Mouse (Mus musculus): Measurements from ENCODE around the gene Cckar. TPM values are rescaled to one million over a fixed set of nuclear protein-coding genes. Genes with fewer than 3 reads are reported as not detected.
A peak's percentile ranks its signal among the peaks of the same experiment; 100 is the strongest.

Cckar gene
- polyA plus RNA-seq (2016; fragmentation: Nextera tagmentation; extraction: Ambion mirVana) = 2.6 and 5.4 TPM in 2 replicates

GRCm38 (mm10) chr5:53707235-53708177, at the start of gene Cckar:
TSS of gene Cckar (minus strand) at chr5:53707705.
- peak; percentile 88 for ATAC-seq (ENCODE audit: low FRiP score)
- H3K4me1 ChIP-seq = peaks cover 16% of the 10 kb centered on the region
- H3K4me2 ChIP-seq (replicated peaks) = peak within 1 kb of the TSS; percentile 24; the same call in 1 of the 2 replicates
- no peaks in the 10 kb centered on the region for H3K36me3 ChIP-seq
- no peak within 1 kb of the TSS for H3K4me3 ChIP-seq
- H3K9ac ChIP-seq = no peak within 1 kb of the TSS
- H3K27me3 ChIP-seq = no peaks in the 10 kb centered on the region
- H3K9me3 ChIP-seq (replicated peaks) = no peaks in the 10 kb centered on the region
- H3K27ac ChIP-seq = peak within 1 kb of the TSS; percentile 30; the same call in 1 of the 2 replicates
- 29% methylated on average over 11 of the region's 11 CpGs for WGBS

DNA sequence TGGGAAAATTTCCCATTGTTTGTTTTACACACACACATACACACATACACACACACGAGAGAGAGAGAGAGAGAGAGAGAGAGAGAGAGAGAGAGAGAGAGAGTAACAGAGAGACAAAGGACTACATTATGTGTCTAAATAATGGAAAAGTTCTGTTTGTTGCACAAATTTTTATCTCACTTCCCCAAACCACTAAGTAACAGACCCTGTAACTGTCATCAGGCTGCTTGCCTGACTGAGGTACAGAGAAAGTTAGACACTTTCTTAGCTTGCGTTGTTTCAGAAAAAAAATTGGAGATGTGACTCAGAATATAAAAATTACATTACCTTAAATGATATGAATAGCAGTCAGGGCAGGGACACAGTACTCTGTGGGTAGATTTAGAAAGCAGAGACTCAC, 36.6 kb upstream of the Cckar start:
- Histone ChIP-seq H3K9ac (no peak overlapping the region), H3K27ac (no peak overlapping the region), H3K27me3 (no peaks in the 10 kb centered on the region), H3K4me2 (replicated peaks) (no peak overlapping the region), H3K4me3 (no peak overlapping the region), H3K36me3 (no peaks in the 10 kb centered on the region), H3K9me3 (replicated peaks) (no peaks in the 10 kb centered on the region), H3K4me1 (no peaks in the 10 kb centered on the region)
- WGBS = 70% methylated on average over 2 of the region's 2 CpGs
- no peak for ATAC-seq (ENCODE audit: low FRiP score)

GRCm38 (mm10) chr5:53732933-53733332, 25.4 kb upstream of the Cckar start:
- no peak overlapping the region for H3K4me3 ChIP-seq
- no peaks in the 10 kb centered on the region for H3K9me3 ChIP-seq (replicated peaks)
- WGBS = 77% methylated on average over 10 of the region's 10 CpGs
- no peak for ATAC-seq (ENCODE audit: low FRiP score)
- H3K4me2 ChIP-seq (replicated peaks) = no peak overlapping the region
- no peaks in the 10 kb centered on the region for H3K4me1 ChIP-seq
- H3K9ac ChIP-seq = no peak overlapping the region
- H3K27me3 ChIP-seq = no peaks in the 10 kb centered on the region
- no peak overlapping the region for H3K27ac ChIP-seq
- H3K36me3 ChIP-seq = no peaks in the 10 kb centered on the region

DNA sequence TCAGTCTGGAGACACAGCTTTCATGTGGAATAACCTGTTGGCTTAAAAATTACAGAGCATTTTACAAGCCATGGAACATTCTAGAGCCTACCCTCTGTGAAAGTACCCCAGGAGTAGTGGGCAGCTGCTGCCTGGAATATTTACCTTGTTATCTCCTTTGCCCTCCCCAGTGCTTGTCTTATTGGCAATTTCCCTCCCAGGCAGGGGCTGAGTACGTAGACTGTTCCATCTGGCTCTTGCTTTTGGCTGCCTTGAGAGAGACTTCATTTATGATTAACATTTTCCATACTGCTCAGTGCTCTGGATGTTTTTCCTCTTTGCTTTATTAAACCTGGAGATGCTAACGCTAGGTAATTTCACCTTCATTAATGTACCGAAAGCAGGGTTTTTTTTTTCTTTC, 20.1 kb upstream of the Cckar start:
- H3K4me2 ChIP-seq (replicated peaks) = no peak overlapping the region
- H3K27me3 ChIP-seq = no peaks in the 10 kb centered on the region
- ATAC-seq (ENCODE audit: low FRiP score) = no peak
- WGBS = 83% methylated on average over 3 of the region's 3 CpGs
- H3K9me3 ChIP-seq (replicated peaks) = no peaks in the 10 kb centered on the region
- H3K4me3 ChIP-seq = no peak overlapping the region
- H3K9ac ChIP-seq = no peak overlapping the region
- H3K36me3 ChIP-seq = no peaks in the 10 kb centered on the region
- H3K27ac ChIP-seq = no peak overlapping the region
- no peaks in the 10 kb centered on the region for H3K4me1 ChIP-seq

DNA sequence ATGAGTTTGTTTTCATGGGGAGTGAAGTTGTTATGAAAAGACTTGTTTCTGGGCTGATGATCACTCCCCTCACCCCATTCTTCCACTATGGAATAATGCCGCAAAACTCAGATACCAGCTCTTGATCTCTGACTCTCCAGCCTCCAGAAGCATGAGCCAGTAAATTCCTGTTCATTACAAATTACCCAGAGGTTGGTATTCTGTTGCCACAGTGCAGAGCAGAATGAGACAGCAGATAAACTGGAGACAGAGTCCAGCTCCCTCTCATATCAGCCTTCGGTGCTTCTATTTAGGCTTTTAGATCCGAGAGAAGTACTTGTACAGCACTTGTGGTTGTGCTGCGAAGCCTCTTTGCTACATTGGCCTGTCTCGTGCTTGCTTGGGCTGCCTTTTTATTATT, 18.5 kb upstream of the Cckar start:
- Histone ChIP-seq H3K4me1 (no peaks in the 10 kb centered on the region), H3K9me3 (replicated peaks) (no peaks in the 10 kb centered on the region), H3K27ac (no peak overlapping the region), H3K4me3 (no peak overlapping the region), H3K9ac (no peak overlapping the region), H3K27me3 (no peaks in the 10 kb centered on the region), H3K36me3 (no peaks in the 10 kb centered on the region), H3K4me2 (replicated peaks) (no peak overlapping the region)
- 87% methylated on average over 5 of the region's 5 CpGs for WGBS
- ATAC-seq (ENCODE audit: low FRiP score) = no peak

GRCm38 (mm10) chr5:53716462-53716861, 9.0 kb upstream of the Cckar start:
- H3K9me3 ChIP-seq (replicated peaks) = no peaks in the 10 kb centered on the region
- no peak overlapping the region for H3K27ac ChIP-seq
- ATAC-seq (ENCODE audit: low FRiP score) = no peak
- H3K27me3 ChIP-seq = no peaks in the 10 kb centered on the region
- H3K4me1 ChIP-seq = no peaks in the 10 kb centered on the region
- no peak overlapping the region for H3K9ac ChIP-seq
- no peak overlapping the region for H3K4me2 ChIP-seq (replicated peaks)
- no peak overlapping the region for H3K4me3 ChIP-seq
- H3K36me3 ChIP-seq = no peaks in the 10 kb centered on the region
- WGBS = 82% methylated on average over 5 of the region's 5 CpGs

GRCm38 (mm10) chr5:53711277-53711676, 3.8 kb upstream of the Cckar start:
- Histone ChIP-seq H3K4me2 (replicated peaks) (no peak overlapping the region), H3K9ac (no peak overlapping the region), H3K4me3 (no peak overlapping the region), H3K36me3 (no peaks in the 10 kb centered on the region), H3K9me3 (replicated peaks) (no peaks in the 10 kb centered on the region), H3K27ac (no peak overlapping the region), H3K4me1 (peaks cover 16% of the 10 kb centered on the region), H3K27me3 (no peaks in the 10 kb centered on the region)
- no peak for ATAC-seq (ENCODE audit: low FRiP score)
- 59% methylated on average over 9 of the region's 9 CpGs for WGBS

DNA sequence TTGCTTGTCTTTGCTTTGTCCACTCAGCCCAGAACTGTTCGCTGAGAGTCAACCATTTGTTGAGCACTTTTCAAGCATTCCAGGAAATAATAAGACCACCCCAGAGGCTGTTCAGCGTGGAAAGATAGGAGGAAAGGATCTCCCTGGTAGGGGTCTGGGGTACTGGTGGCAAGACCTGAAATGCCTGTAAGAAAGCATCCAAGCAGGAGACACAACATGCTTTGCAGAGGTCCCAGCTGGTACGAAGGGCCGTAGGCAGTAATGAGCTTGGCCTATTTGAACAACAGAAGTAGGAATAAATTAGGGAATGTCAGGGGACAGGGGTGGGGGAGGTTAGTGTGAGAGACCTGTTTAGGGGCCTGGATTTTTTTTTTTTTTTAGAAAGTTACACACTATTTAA, 686 bp upstream of the Cckar start:
- Histone ChIP-seq H3K27me3 (no peaks in the 10 kb centered on the region), H3K27ac (no peak overlapping the region), H3K4me1 (peaks cover 16% of the 10 kb centered on the region), H3K4me2 (replicated peaks) (no peak overlapping the region), H3K36me3 (no peaks in the 10 kb centered on the region), H3K9ac (no peak overlapping the region), H3K9me3 (replicated peaks) (no peaks in the 10 kb centered on the region), H3K4me3 (no peak overlapping the region)
- peak; percentile 74 for ATAC-seq (ENCODE audit: low FRiP score)
- WGBS = 29% methylated on average over 4 of the region's 4 CpGs

DNA sequence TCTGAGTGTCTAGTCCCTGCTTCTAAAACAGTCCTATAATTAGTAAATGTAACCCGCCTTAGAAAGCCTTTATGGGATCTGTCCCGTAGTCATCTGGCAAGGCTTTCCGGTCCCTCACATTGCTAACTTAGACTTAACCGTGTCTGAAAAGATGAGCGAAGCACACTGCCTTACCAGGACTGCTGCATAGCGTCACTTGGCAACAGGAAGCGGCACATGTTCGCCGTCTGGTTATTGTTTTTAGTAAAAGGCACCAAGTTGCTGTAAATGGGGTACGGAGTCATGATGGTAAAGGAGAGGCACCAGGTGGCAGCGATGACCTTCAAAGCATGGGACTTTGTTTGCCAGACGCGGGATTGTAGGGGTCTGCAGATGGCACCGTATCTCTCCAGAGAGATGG, 4.8 kb downstream of the Cckar start:
- ATAC-seq (ENCODE audit: low FRiP score) = no peak
- H3K4me3 ChIP-seq = no peak overlapping the region
- H3K36me3 ChIP-seq = no peaks in the 10 kb centered on the region
- no peak overlapping the region for H3K9ac ChIP-seq
- no peak overlapping the region for H3K4me2 ChIP-seq (replicated peaks)
- no peak overlapping the region for H3K27ac ChIP-seq
- WGBS = 87% methylated on average over 14 of the region's 14 CpGs
- H3K9me3 ChIP-seq (replicated peaks) = no peaks in the 10 kb centered on the region
- H3K4me1 ChIP-seq = peaks cover 10% of the 10 kb centered on the region
- no peaks in the 10 kb centered on the region for H3K27me3 ChIP-seq

DNA sequence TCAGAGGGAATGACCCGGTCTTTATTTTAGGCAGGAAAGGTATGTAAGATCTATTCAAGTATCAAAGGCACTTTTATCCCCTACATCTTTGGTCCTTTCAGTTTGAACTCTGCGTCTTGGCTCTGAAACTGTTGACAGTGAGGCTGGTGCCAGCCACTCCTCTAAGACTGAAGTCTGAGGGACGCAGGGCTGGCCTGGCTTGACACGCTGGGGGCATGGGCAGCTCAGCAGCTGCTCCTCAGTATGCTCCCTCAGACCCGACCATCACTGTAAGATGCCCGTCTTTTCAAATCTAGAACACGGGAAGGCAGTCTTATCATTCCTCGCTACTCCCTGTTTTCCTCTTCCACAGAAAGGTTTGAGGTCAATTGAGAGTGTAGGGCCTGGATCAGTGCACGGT, 9.7 kb downstream of the Cckar start:
- Histone ChIP-seq H3K4me1 (no peaks in the 10 kb centered on the region), H3K4me3 (no peak overlapping the region), H3K9ac (no peak overlapping the region), H3K27me3 (no peaks in the 10 kb centered on the region), H3K9me3 (replicated peaks) (no peaks in the 10 kb centered on the region), H3K27ac (no peak overlapping the region), H3K36me3 (no peaks in the 10 kb centered on the region), H3K4me2 (replicated peaks) (no peak overlapping the region)
- ATAC-seq (ENCODE audit: low FRiP score) = no peak
- 81% methylated on average over 9 of the region's 9 CpGs for WGBS

DNA sequence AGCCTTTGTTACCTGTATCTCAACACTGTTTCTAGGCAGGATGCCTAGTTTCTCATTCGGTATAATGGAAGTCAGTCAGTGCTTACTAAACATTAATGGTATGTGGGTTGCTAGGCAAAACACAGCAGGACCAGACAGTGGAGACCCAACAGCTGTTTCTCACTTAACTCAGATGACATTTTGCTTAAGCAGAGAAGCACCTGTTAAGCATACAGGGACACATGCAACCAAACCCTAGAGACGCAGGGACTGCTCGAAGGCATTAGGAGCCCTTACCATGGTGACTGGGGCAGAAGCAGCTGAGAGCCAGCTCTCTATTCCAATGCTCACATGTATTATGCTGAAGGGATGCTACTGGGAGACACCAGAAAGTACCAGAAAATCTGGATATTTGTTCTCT, 10.8 kb downstream of the Cckar start:
- WGBS = 76% methylated on average over 3 of the region's 3 CpGs
- Histone ChIP-seq H3K4me1 (no peaks in the 10 kb centered on the region), H3K4me2 (replicated peaks) (no peak overlapping the region), H3K36me3 (no peaks in the 10 kb centered on the region), H3K4me3 (no peak overlapping the region), H3K9ac (no peak overlapping the region), H3K27me3 (no peaks in the 10 kb centered on the region), H3K9me3 (replicated peaks) (no peaks in the 10 kb centered on the region), H3K27ac (no peak overlapping the region)
- ATAC-seq (ENCODE audit: low FRiP score) = no peak

DNA sequence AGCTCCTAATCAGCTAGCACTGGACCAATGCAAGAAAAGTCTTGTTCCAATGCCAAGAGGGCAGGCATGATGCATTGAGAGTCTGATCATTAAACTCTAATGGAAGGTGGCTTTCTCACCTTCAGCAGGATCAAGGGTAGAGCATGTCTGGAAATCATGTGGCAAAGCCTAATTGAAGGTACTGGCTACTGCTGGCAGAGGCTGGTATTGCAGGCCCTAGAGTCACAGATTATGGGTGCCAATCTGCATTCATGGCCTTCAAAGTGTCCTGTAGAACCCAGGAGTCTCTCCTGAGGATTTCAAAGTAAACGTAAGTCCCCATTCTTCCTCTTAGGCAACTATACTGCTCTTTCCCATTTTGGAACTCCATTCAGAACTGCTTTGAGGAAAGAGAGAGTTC, 14.8 kb downstream of the Cckar start:
- ATAC-seq (ENCODE audit: low FRiP score) = no peak
- Histone ChIP-seq H3K4me2 (replicated peaks) (no peak overlapping the region), H3K27me3 (no peaks in the 10 kb centered on the region), H3K27ac (no peak overlapping the region), H3K4me1 (no peaks in the 10 kb centered on the region), H3K9me3 (replicated peaks) (no peaks in the 10 kb centered on the region), H3K36me3 (no peaks in the 10 kb centered on the region), H3K4me3 (no peak overlapping the region), H3K9ac (no peak overlapping the region)
- 91% methylated on average over 1 of the region's 1 CpGs for WGBS

GRCm38 (mm10) chr5:53692100-53692499, 15.4 kb downstream of the Cckar start:
- Histone ChIP-seq H3K27me3 (no peaks in the 10 kb centered on the region), H3K4me1 (no peaks in the 10 kb centered on the region), H3K36me3 (no peaks in the 10 kb centered on the region), H3K4me3 (no peak overlapping the region), H3K4me2 (replicated peaks) (no peak overlapping the region), H3K9ac (no peak overlapping the region), H3K27ac (no peak overlapping the region), H3K9me3 (replicated peaks) (no peaks in the 10 kb centered on the region)
- ATAC-seq (ENCODE audit: low FRiP score) = no peak
- WGBS = 91% methylated on average over 8 of the region's 8 CpGs

All from hindbrain, embryonic 12.5 days (tissue).